Mouse (Mus musculus): Measurements from ENCODE around the gene Slc22a13. TPM values are rescaled to one million over a fixed set of nuclear protein-coding genes. Genes with fewer than 3 reads are reported as not detected.
"Not testable (repeated sequence)": the region's sequence is repeated elsewhere in the genome, so short reads cannot be mapped to it uniquely, and the experiment has no call there.

Slc22a13 gene
- polyA plus RNA-seq, 1 experiment from 2014 or later = not detected

- Histone ChIP-seq H3K9ac (replicated peaks; ENCODE audit: low read depth, low read length) (no peak overlapping the region), H3K27me3 (ENCODE audit: control insufficient read depth, insufficient read depth, low read length) (no peaks in the 10 kb centered on the region), H3K27ac (ENCODE audit: low read length) (no peak overlapping the region), H3K4me1 (ENCODE audit: control insufficient read depth, insufficient read depth, low read length) (no peaks in the 10 kb centered on the region), H3K4me2 (replicated peaks; ENCODE audit: low read depth, low read length) (no peak overlapping the region), H3K36me3 (ENCODE audit: control insufficient read depth, insufficient read depth, low read length) (peaks cover 18% of the 10 kb centered on the region; the same call in 1 of the 2 replicates), H3K9me3 (ENCODE audit: control insufficient read depth, low read depth, low read length) (no peaks in the 10 kb centered on the region), H3K4me3 (ENCODE audit: low read depth, low read length) (no peak overlapping the region)
- no peak for ATAC-seq (ENCODE audit: insufficient number of reproducible peaks, insufficient read depth, low FRiP score, low read depth)
- 85% methylated on average over 10 of the region's 10 CpGs for WGBS
Observed at GRCm38 (mm10) chr9:119240286-119240997, 31.5 kb upstream of the Slc22a13 start.

DNA sequence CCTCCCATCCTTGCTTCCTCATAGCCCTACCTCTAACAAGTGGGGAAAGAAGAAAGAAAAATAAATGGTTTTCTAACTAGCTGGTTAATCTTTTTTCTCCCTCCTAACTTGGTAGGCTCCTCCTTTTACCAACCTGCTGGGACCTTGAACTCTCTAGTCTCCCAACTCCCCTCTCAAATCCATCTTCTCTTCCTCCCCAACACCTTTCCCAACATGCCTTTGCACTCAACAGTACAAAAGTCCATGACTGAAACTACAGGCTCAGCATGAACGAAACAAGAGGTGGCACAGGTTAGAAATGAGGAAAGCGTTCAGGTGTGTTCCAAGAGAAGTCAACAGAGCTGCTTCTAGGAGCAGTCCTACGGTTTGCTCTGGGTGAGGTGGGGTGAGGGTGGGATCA lies 30.4 kb upstream of the Slc22a13 start:
- no peak overlapping the region for H3K4me3 ChIP-seq (ENCODE audit: low read depth, low read length)
- H3K27me3 ChIP-seq (ENCODE audit: control insufficient read depth, insufficient read depth, low read length) = no peaks in the 10 kb centered on the region
- no peak overlapping the region for H3K4me2 ChIP-seq (replicated peaks; ENCODE audit: low read depth, low read length)
- H3K9me3 ChIP-seq (ENCODE audit: control insufficient read depth, low read depth, low read length) = no peaks in the 10 kb centered on the region
- H3K36me3 ChIP-seq (ENCODE audit: control insufficient read depth, insufficient read depth, low read length) = peaks cover 18% of the 10 kb centered on the region; the same call in 1 of the 2 replicates
- H3K27ac ChIP-seq (ENCODE audit: low read length) = no peak overlapping the region
- no peak overlapping the region for H3K9ac ChIP-seq (replicated peaks; ENCODE audit: low read depth, low read length)
- H3K4me1 ChIP-seq (ENCODE audit: control insufficient read depth, insufficient read depth, low read length) = no peaks in the 10 kb centered on the region
- 92% methylated on average over 3 of the region's 3 CpGs for WGBS
- no peak for ATAC-seq (ENCODE audit: insufficient number of reproducible peaks, insufficient read depth, low FRiP score, low read depth)

- Histone ChIP-seq H3K27ac (ENCODE audit: low read length) (no peak overlapping the region), H3K36me3 (ENCODE audit: control insufficient read depth, insufficient read depth, low read length) (peaks cover 18% of the 10 kb centered on the region; the same call in 1 of the 2 replicates), H3K9me3 (ENCODE audit: control insufficient read depth, low read depth, low read length) (no peaks in the 10 kb centered on the region), H3K9ac (replicated peaks; ENCODE audit: low read depth, low read length) (no peak overlapping the region), H3K4me1 (ENCODE audit: control insufficient read depth, insufficient read depth, low read length) (no peaks in the 10 kb centered on the region), H3K27me3 (ENCODE audit: control insufficient read depth, insufficient read depth, low read length) (no peaks in the 10 kb centered on the region), H3K4me2 (replicated peaks; ENCODE audit: low read depth, low read length) (no peak overlapping the region), H3K4me3 (ENCODE audit: low read depth, low read length) (no peak overlapping the region)
- ATAC-seq (ENCODE audit: insufficient number of reproducible peaks, insufficient read depth, low FRiP score, low read depth) = no peak
- WGBS = 90% methylated on average over 4 of the region's 4 CpGs
Observed at GRCm38 (mm10) chr9:119238796-119239195, 29.9 kb upstream of the Slc22a13 start.

- H3K9ac ChIP-seq (replicated peaks; ENCODE audit: low read depth, low read length) = no peak overlapping the region
- WGBS = 82% methylated on average over 7 of the region's 7 CpGs
- ATAC-seq (ENCODE audit: insufficient number of reproducible peaks, insufficient read depth, low FRiP score, low read depth) = no peak
- no peaks in the 10 kb centered on the region for H3K27me3 ChIP-seq (ENCODE audit: control insufficient read depth, insufficient read depth, low read length)
- H3K9me3 ChIP-seq (ENCODE audit: control insufficient read depth, low read depth, low read length) = no peaks in the 10 kb centered on the region
- H3K27ac ChIP-seq (ENCODE audit: low read length) = no peak overlapping the region
- no peak overlapping the region for H3K4me2 ChIP-seq (replicated peaks; ENCODE audit: low read depth, low read length)
- H3K36me3 ChIP-seq (ENCODE audit: control insufficient read depth, insufficient read depth, low read length) = no peaks in the 10 kb centered on the region
- no peaks in the 10 kb centered on the region for H3K4me1 ChIP-seq (ENCODE audit: control insufficient read depth, insufficient read depth, low read length)
- no peak overlapping the region for H3K4me3 ChIP-seq (ENCODE audit: low read depth, low read length)
Observed at GRCm38 (mm10) chr9:119231552-119231951, 22.7 kb upstream of the Slc22a13 start.

- no peak for ATAC-seq (ENCODE audit: insufficient number of reproducible peaks, insufficient read depth, low FRiP score, low read depth)
- H3K4me2 ChIP-seq (replicated peaks; ENCODE audit: low read depth, low read length) = no peak overlapping the region
- no peaks in the 10 kb centered on the region; the same call in 1 of the 2 replicates for H3K36me3 ChIP-seq (ENCODE audit: control insufficient read depth, insufficient read depth, low read length)
- 80% methylated on average over 2 of the region's 2 CpGs for WGBS
- H3K27me3 ChIP-seq (ENCODE audit: control insufficient read depth, insufficient read depth, low read length) = no peaks in the 10 kb centered on the region
- H3K27ac ChIP-seq (ENCODE audit: low read length) = no peak overlapping the region
- no peak overlapping the region for H3K9ac ChIP-seq (replicated peaks; ENCODE audit: low read depth, low read length)
- no peaks in the 10 kb centered on the region for H3K9me3 ChIP-seq (ENCODE audit: control insufficient read depth, low read depth, low read length)
- H3K4me1 ChIP-seq (ENCODE audit: control insufficient read depth, insufficient read depth, low read length) = no peaks in the 10 kb centered on the region
- H3K4me3 ChIP-seq (ENCODE audit: low read depth, low read length) = no peak overlapping the region
Observed at GRCm38 (mm10) chr9:119230829-119231228, 21.9 kb upstream of the Slc22a13 start.

DNA sequence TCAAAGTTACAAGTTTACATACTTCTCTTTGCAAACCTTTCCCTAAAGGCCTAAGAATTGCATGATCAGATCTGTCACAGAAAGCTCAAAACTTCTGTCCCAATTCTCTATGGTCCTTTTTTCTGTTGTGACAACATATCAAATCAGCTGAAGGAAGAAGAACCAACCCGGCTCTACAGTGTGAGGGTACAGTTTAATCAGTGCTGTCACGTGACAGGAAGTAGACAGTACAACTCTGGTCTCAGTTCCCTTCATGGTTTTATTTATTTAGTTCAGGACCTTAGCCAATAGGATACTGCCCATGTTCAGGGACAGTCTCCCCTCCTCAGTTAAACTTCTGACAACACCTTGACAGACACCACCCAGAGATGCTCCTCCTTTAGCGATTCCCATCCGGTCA lies 11.4 kb upstream of the Slc22a13 start:
- no peak overlapping the region for H3K4me3 ChIP-seq (ENCODE audit: low read depth, low read length)
- 76% methylated on average over 4 of the region's 4 CpGs for WGBS
- H3K27me3 ChIP-seq (ENCODE audit: control insufficient read depth, insufficient read depth, low read length) = no peaks in the 10 kb centered on the region
- no peak overlapping the region for H3K9ac ChIP-seq (replicated peaks; ENCODE audit: low read depth, low read length)
- H3K36me3 ChIP-seq (ENCODE audit: control insufficient read depth, insufficient read depth, low read length) = no peaks in the 10 kb centered on the region; the same call in 1 of the 2 replicates
- H3K9me3 ChIP-seq (ENCODE audit: control insufficient read depth, low read depth, low read length) = no peaks in the 10 kb centered on the region
- no peaks in the 10 kb centered on the region for H3K4me1 ChIP-seq (ENCODE audit: control insufficient read depth, insufficient read depth, low read length)
- H3K27ac ChIP-seq (ENCODE audit: low read length) = no peak overlapping the region
- H3K4me2 ChIP-seq (replicated peaks; ENCODE audit: low read depth, low read length) = no peak overlapping the region
- ATAC-seq (ENCODE audit: insufficient number of reproducible peaks, insufficient read depth, low FRiP score, low read depth) = no peak

- H3K36me3 ChIP-seq (ENCODE audit: control insufficient read depth, insufficient read depth, low read length) = no peaks in the 10 kb centered on the region; the same call in 1 of the 2 replicates
- no peak overlapping the region for H3K4me2 ChIP-seq (replicated peaks; ENCODE audit: low read depth, low read length)
- no peak overlapping the region for H3K4me3 ChIP-seq (ENCODE audit: low read depth, low read length)
- H3K27ac ChIP-seq (ENCODE audit: low read length) = no peak overlapping the region
- H3K9me3 ChIP-seq (ENCODE audit: control insufficient read depth, low read depth, low read length) = no peaks in the 10 kb centered on the region
- no peaks in the 10 kb centered on the region for H3K4me1 ChIP-seq (ENCODE audit: control insufficient read depth, insufficient read depth, low read length)
- 80% methylated on average over 2 of the region's 2 CpGs for WGBS
- no peak overlapping the region for H3K9ac ChIP-seq (replicated peaks; ENCODE audit: low read depth, low read length)
- no peak for ATAC-seq (ENCODE audit: insufficient number of reproducible peaks, insufficient read depth, low FRiP score, low read depth)
- H3K27me3 ChIP-seq (ENCODE audit: control insufficient read depth, insufficient read depth, low read length) = no peaks in the 10 kb centered on the region
Observed at GRCm38 (mm10) chr9:119219667-119220066, 10.8 kb upstream of the Slc22a13 start.

DNA sequence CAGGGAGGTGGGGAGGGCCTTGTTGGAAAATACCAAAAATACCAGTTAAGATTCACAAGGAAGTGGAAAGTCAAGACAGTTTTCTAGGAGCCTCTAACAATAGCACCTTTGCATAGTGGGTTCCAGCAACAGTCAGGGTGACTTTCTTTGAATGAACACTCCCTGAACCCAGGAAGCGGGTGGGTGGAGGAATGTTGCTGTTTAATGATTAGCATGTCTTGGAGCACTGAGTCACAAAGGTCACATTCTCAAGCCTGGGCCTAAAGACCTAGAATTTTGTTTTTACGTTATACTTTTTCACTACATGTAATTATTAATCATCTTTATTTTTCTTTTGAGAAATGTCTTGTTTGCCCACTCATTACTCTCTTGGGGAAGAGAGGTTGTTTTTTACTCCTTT lies 6.4 kb upstream of the Slc22a13 start:
- not testable (repeated sequence) for ATAC-seq (ENCODE audit: insufficient number of reproducible peaks, insufficient read depth, low FRiP score, low read depth); H3K36me3 ChIP-seq (ENCODE audit: control insufficient read depth, insufficient read depth, low read length); H3K27ac ChIP-seq (ENCODE audit: low read length); H3K9ac ChIP-seq (replicated peaks; ENCODE audit: low read depth, low read length); H3K4me1 ChIP-seq (ENCODE audit: control insufficient read depth, insufficient read depth, low read length); H3K4me2 ChIP-seq (replicated peaks; ENCODE audit: low read depth, low read length); H3K9me3 ChIP-seq (ENCODE audit: control insufficient read depth, low read depth, low read length); H3K27me3 ChIP-seq (ENCODE audit: control insufficient read depth, insufficient read depth, low read length); H3K4me3 ChIP-seq (ENCODE audit: low read depth, low read length)
- WGBS = 59% methylated on average over 2 of the region's 2 CpGs

- WGBS = 88% methylated on average over 6 of the region's 6 CpGs
- no peak overlapping the region for H3K9ac ChIP-seq (replicated peaks; ENCODE audit: low read depth, low read length)
Observed at GRCm38 (mm10) chr9:119214601-119215000, 5.7 kb upstream of the Slc22a13 start.

More at GRCm38 (mm10) chr9:119214601-119215000, 5.7 kb upstream of the Slc22a13 start:
- no peaks in the 10 kb centered on the region for H3K36me3 ChIP-seq (ENCODE audit: control insufficient read depth, insufficient read depth, low read length)
- no peak for ATAC-seq (ENCODE audit: insufficient number of reproducible peaks, insufficient read depth, low FRiP score, low read depth)
- no peak overlapping the region for H3K27ac ChIP-seq (ENCODE audit: low read length)
- H3K4me3 ChIP-seq (ENCODE audit: low read depth, low read length) = no peak overlapping the region
- H3K27me3 ChIP-seq (ENCODE audit: control insufficient read depth, insufficient read depth, low read length) = no peaks in the 10 kb centered on the region
- no peaks in the 10 kb centered on the region for H3K9me3 ChIP-seq (ENCODE audit: control insufficient read depth, low read depth, low read length)
- no peaks in the 10 kb centered on the region for H3K4me1 ChIP-seq (ENCODE audit: control insufficient read depth, insufficient read depth, low read length)
- no peak overlapping the region for H3K4me2 ChIP-seq (replicated peaks; ENCODE audit: low read depth, low read length)
